Mouse (Mus musculus) CH12.LX (cell line): ENCODE data around the gene Tll2. TPM values are rescaled to one million over a fixed set of nuclear protein-coding genes. Genes with fewer than 3 reads are reported as not detected.

Source experiments
- DNase-seq: peaks from one replicate; pipeline ENCODE4 v3.0.0-alpha.2; 2013; ENCODE audit errors: extremely low read depth
- H3K27ac ChIP-seq: 2 replicates; pipeline ENCODE4 v1.5.1; 2012; ENCODE audit warnings: low read depth, mild to moderate bottlenecking, control low read depth, moderate library complexity; ENCODE audit not compliant: insufficient read depth
- H3K27me3 ChIP-seq: replicated peaks from 2 replicates; pipeline ENCODE3; 2012; ENCODE audit warnings: inconsistent platforms
- H3K36me3 ChIP-seq, 2 experiments: replicated peaks in 1 of 2; 2 replicates each; pipeline versions ENCODE3 to v1.6.1; 2012; ENCODE audit warnings: inconsistent platforms in 1 of 2, low read length in 1 of 2, mild to moderate bottlenecking in 1 of 2, mixed read lengths in 1 of 2, moderate library complexity in 1 of 2; ENCODE audit not compliant: control insufficient read depth in 1 of 2, insufficient read depth in 1 of 2
- H3K4me1 ChIP-seq, 2 experiments: 2 replicates each; pipeline ENCODE4 v1.6.1; 2012; ENCODE audit warnings: inconsistent platforms in 1 of 2, moderate library complexity in 1 of 2; ENCODE audit not compliant: insufficient read depth in 2 of 2, control insufficient read depth in 1 of 2
- H3K4me2 ChIP-seq: 2 replicates; pipeline ENCODE4 v1.6.1; 2012; ENCODE audit warnings: low read depth, mild to moderate bottlenecking, control low read depth; ENCODE audit not compliant: poor library complexity, insufficient read depth, severe bottlenecking
- H3K4me3 ChIP-seq, 3 experiments: fragments of 150-350 bp in 1 of 3; sonication (generic) in 1 of 3; replicated peaks in 1 of 3; 2 replicates each; pipeline versions ENCODE3 to v1.5.1; 2011 to 2012; ENCODE audit warnings: low read depth in 2 of 3, low read length in 2 of 3, mild to moderate bottlenecking in 2 of 3, moderate library complexity in 2 of 3, control low read depth in 1 of 3, improper control_type of control experiment in 1 of 3, inconsistent platforms in 1 of 3, mixed read lengths in 1 of 3; ENCODE audit not compliant: poor library complexity in 1 of 3
- H3K79me2 ChIP-seq: replicated peaks from 2 replicates; pipeline ENCODE4 v1.6.1; 2012; ENCODE audit warnings: mild to moderate bottlenecking, moderate library complexity; ENCODE audit not compliant: control insufficient read depth, poor library complexity, insufficient read depth, severe bottlenecking; ENCODE audit errors: extremely low read depth
- H3K9ac ChIP-seq: 2 replicates; pipeline ENCODE4 v1.6.1; 2012; ENCODE audit warnings: low read depth, mild to moderate bottlenecking, control low read depth, moderate library complexity; ENCODE audit not compliant: insufficient read depth
- H3K9me3 ChIP-seq: replicated peaks from 2 replicates; pipeline ENCODE3; 2012; ENCODE audit warnings: low read length, inconsistent platforms, mixed read lengths
- BHLHE40 ChIP-seq: IDR thresholded peaks from 2 replicates; pipeline ENCODE4 v1.6.1; 2011; ENCODE audit warnings: mild to moderate bottlenecking, low read depth, low read length, improper control_type of control experiment
- CTCF ChIP-seq, 2 experiments: IDR thresholded peaks in 1 of 2; conservative IDR thresholded peaks in 1 of 2; 2 replicates each; pipeline ENCODE4 v1.5.1; 2011 to 2012; ENCODE audit warnings: low read depth in 2 of 2, low read length in 2 of 2, improper control_type of control experiment in 1 of 2, inconsistent platforms in 1 of 2, mild to moderate bottlenecking in 1 of 2, moderate library complexity in 1 of 2
- E2F4 ChIP-seq: IDR thresholded peaks from 2 replicates; pipeline ENCODE4 v1.6.1; 2011; ENCODE audit warnings: low read depth, low read length, improper control_type of control experiment; ENCODE audit not compliant: insufficient replicate concordance
- ETS1 ChIP-seq: conservative IDR thresholded peaks from 2 replicates; pipeline ENCODE4 v1.6.1; 2012; ENCODE audit warnings: low read depth, mild to moderate bottlenecking, inconsistent platforms, low read length, improper control_type of control experiment, moderate library complexity
- GABPA ChIP-seq: IDR thresholded peaks from 2 replicates; pipeline ENCODE4 v1.6.1; 2012; ENCODE audit warnings: low read depth, low read length, improper control_type of control experiment, inconsistent platforms; ENCODE audit not compliant: insufficient replicate concordance
- JUND ChIP-seq: conservative IDR thresholded peaks from 2 replicates; pipeline ENCODE4 v1.6.1; 2011; ENCODE audit warnings: low read depth, low read length, improper control_type of control experiment
- MAZ ChIP-seq: IDR thresholded peaks from 2 replicates; pipeline ENCODE4 v1.6.1; 2012; ENCODE audit warnings: low read depth, mild to moderate bottlenecking, inconsistent platforms, low read length, improper control_type of control experiment, moderate library complexity
- MXI1 ChIP-seq: IDR thresholded peaks from 2 replicates; pipeline ENCODE4 v1.6.1; 2011; ENCODE audit warnings: mild to moderate bottlenecking, low read depth, low read length, improper control_type of control experiment
- NELFE ChIP-seq: IDR thresholded peaks from 2 replicates; pipeline ENCODE4 v1.6.1; 2011; ENCODE audit warnings: low read depth, low read length, improper control_type of control experiment
- PAX5 ChIP-seq: IDR thresholded peaks from 2 replicates; pipeline ENCODE4 v1.6.1; 2012; ENCODE audit warnings: low read length, inconsistent platforms, mixed read lengths
- RAD21 ChIP-seq: IDR thresholded peaks from 2 replicates; pipeline ENCODE4 v1.6.1; 2011; ENCODE audit warnings: low read depth, mild to moderate bottlenecking, low read length, improper control_type of control experiment, moderate library complexity
- RCOR1 ChIP-seq: conservative IDR thresholded peaks from 2 replicates; pipeline ENCODE4 v1.6.1; 2012; ENCODE audit warnings: low read depth, mild to moderate bottlenecking, inconsistent platforms, low read length, improper control_type of control experiment
- SMC3 ChIP-seq: IDR thresholded peaks from 2 replicates; pipeline ENCODE4 v1.6.1; 2011; ENCODE audit warnings: low read depth, low read length, improper control_type of control experiment
- TCF12 ChIP-seq: IDR thresholded peaks from 2 replicates; pipeline ENCODE4 v1.6.1; 2014; ENCODE audit warnings: low read depth, mild to moderate bottlenecking, inconsistent platforms, low read length, improper control_type of control experiment
- USF1 ChIP-seq: IDR thresholded peaks from 2 replicates; pipeline ENCODE4 v1.6.1; 2014; ENCODE audit warnings: low read depth, mild to moderate bottlenecking, inconsistent platforms, low read length, improper control_type of control experiment
- USF2 ChIP-seq: conservative IDR thresholded peaks from 2 replicates; pipeline ENCODE4 v1.6.1; 2011; ENCODE audit warnings: low read depth, low read length, improper control_type of control experiment
- ZKSCAN1 ChIP-seq: IDR thresholded peaks from 2 replicates; pipeline ENCODE4 v1.6.1; 2012; ENCODE audit warnings: low read depth, inconsistent platforms, low read length, improper control_type of control experiment, borderline replicate concordance
- ZMIZ1 ChIP-seq: IDR thresholded peaks from 2 replicates; pipeline ENCODE4 v1.6.1; 2012; ENCODE audit warnings: low read depth, mild to moderate bottlenecking, inconsistent platforms, low read length, improper control_type of control experiment
- ZNF384 ChIP-seq: IDR thresholded peaks from 2 replicates; pipeline ENCODE4 v1.6.1; 2012; ENCODE audit warnings: low read depth, low read length, improper control_type of control experiment, inconsistent platforms
- dilution Hi-C: fragments of 300-500 bp; cut with MboI; formaldehyde crosslinking; loops from 2 replicates; pipeline ENCODE4 v1.14.3; 2020; ENCODE audit warnings: low sequenced_read_pairs; ENCODE audit not compliant: extremely low pct_unique_long_range_greater_than_20kb, extremely low pct_ligation_motif_present
- in situ Hi-C: fragments of 300-500 bp; cut with MboI; formaldehyde crosslinking; loops from 3 replicates; pipeline ENCODE4 v1.14.3; 2019; ENCODE audit warnings: low sequenced_read_pairs, low pct_ligation_motif_present, low pct_unique_long_range_greater_than_20kb, mixed read lengths
- polyA plus RNA-seq: library from polyadenylated mRNA; unstranded; fragments of >175 nt; gene quantifications from 2 replicates; pipeline ENCODE4 v1.2.1, GENCODE M21; 2012; ENCODE audit warnings: low read depth; ENCODE audit not compliant: insufficient read length
- total RNA-seq, 2 experiments: library from RNA; depleted of rRNA; stranded (reverse); fragments of 300-350 nt in 1 of 2; fragments of >200 nt in 1 of 2; gene quantifications; 2 replicates each; pipeline ENCODE4 v1.2.3; 2012 to 2014

Gene Tll2
- total and polyA plus RNA-seq, 3 experiments, result not detected

- in situ Hi-C loops, result loop anchor here (25.0 kb wide), 1 partner anchor 286 kb away; no protein-coding TSS in a partner anchor
- no peak overlapping the region for H3K4me3 ChIP-seq
- H3K4me1 ChIP-seq, result peaks cover 6 to 7% of the 10 kb centered on the region in 2 experiments; a peak in 2 of 4 replicates
- H3K9ac ChIP-seq, result no peak overlapping the region
- H3K27ac ChIP-seq, result no peak overlapping the region
- no peaks in the 10 kb centered on the region for H3K27me3 ChIP-seq
- DNase-seq, result no peak
- TF ChIP-seq RAD21, result no peak
- TF ChIP-seq PAX5, result no peak
- no peak for TF ChIP-seq GABPA
- TF ChIP-seq JUND, result no peak
- TF ChIP-seq, all 38 proteins: peak for 0
- dilution Hi-C loops, result no loop called here
- Histone ChIP-seq H3K4me2 (no peak overlapping the region), H3K79me2 (no peaks in the 10 kb centered on the region), H3K36me3 (no peaks in the 10 kb centered on the region), H3K9me3 (no peaks in the 10 kb centered on the region)
Observed at GRCm38 (mm10) chr19:41048187-41048559, 158.5 kb downstream of the Tll2 start.

DNA sequence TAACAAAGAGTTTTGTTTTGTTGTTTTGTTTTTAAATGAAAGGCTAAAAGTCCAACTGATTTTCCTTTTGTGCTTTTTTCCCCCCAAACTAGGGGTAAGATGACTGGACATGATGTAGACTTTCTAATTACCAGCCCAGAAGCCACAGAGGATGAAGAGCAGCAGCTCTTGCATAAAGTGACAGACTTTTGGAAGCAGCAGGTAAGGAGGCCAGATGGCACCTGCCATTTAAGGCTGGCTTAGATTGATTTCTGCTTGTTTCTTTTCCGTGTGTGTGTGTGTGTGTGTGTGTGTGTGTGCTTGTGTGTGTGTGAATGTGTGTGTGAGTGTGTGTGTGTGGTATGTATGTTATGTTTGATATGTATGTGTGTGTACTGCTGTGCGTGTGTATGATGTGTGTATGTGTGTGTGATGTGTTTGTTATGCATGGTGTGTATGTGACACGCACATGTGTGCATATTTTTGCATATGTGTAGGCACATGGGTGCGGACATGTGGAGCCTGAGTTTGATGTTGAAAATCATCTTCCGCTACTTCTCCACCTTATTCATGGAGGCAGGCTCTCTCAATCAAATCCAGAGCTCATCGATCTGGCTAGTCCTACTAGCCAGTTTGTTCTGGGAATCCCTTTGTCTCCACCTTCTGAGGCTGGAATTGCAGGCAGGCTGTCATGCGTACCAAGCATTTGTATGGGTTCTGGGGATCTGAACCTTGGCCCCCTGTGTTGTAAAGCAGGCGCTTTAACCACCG is 159.0 kb downstream of the Tll2 start:
- no peak for TF ChIP-seq ZKSCAN1
- no peak for TF ChIP-seq TCF12
- TF ChIP-seq USF1, result no peak
- no peak for TF ChIP-seq ZNF384
- TF ChIP-seq NELFE, result no peak
- TF ChIP-seq MXI1, result no peak
- no peak for TF ChIP-seq RCOR1
- no peak for TF ChIP-seq SMC3
- no peak for TF ChIP-seq ETS1
- no peak for TF ChIP-seq E2F4
- no peak for TF ChIP-seq BHLHE40
- TF ChIP-seq MAZ, result no peak
- no peak for TF ChIP-seq ZMIZ1
- no peak for TF ChIP-seq CTCF (conservative IDR thresholded peaks at IDR 0.05 in 1 of 2, IDR thresholded peaks at IDR 0.05 in 1 of 2; ENCODE audit: low read depth in 2 of 2, low read length in 2 of 2)
- no peak for TF ChIP-seq USF2
- no peak for TF ChIP-seq JUND
- Histone ChIP-seq H3K9me3 (no peaks in the 10 kb centered on the region), H3K4me1 (peaks cover 6 to 7% of the 10 kb centered on the region in 2 experiments; a peak in 2 of 4 replicates), H3K9ac (no peak overlapping the region), H3K36me3 (no peaks in the 10 kb centered on the region), H3K79me2 (no peaks in the 10 kb centered on the region), H3K4me2 (no peak overlapping the region), H3K27ac (no peak overlapping the region), H3K27me3 (no peaks in the 10 kb centered on the region), H3K4me3 (no peak overlapping the region)
- in situ Hi-C loops, result loop anchor here (25.0 kb wide), 1 partner anchor 285 kb away; no protein-coding TSS in a partner anchor
- no peak for DNase-seq
- dilution Hi-C loops, result no loop called here
